Mouse (Mus musculus) heart, adult 9 months (tissue): ENCODE data around the gene Gm14322.
"Not testable (repeated sequence)": the region's sequence is repeated elsewhere in the genome, so short reads cannot be mapped to it uniquely, and the experiment has no call there.

Source experiments
- DNase-seq, 2 experiments: peaks; one replicate each; pipeline ENCODE4 v3.0.0; 2022; ENCODE audit warnings: low spot score in 2 of 2

Gene Gm14322

DNA sequence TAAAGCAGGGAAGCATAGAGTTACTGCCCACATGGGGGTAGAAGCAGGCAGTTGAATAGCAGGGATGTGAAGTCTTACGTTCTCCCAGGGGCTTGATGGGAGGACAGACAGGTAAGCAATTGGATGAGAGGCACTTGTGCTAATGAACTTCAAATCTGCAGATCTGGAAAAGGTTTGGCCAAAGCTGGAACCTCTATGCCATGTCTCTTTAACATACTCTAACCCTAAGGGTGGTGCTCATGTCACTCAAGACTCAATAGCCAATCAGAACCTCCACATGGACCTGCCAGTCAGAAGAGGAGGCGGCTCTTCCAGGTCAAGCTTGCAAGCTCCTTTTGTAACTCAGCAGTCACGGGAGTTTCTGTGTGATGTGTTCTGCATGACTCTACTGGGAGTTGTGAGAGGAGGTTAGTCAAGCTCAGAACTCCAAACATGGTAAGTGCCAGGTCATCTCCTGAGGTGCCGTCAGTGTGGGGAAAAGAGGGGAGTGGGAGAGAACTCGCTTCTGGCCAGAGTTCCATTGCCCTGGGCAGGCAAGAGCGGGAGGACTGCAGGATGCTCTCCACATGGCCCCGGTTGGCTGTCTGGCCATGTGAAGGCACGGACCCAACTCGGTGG, at the start of gene Gm14322:
Gm14322 (plus strand) TSS at position 348 of the 618 bp plus-strand sequence.
- DNase-seq: peak; percentile 70 to 78

DNA sequence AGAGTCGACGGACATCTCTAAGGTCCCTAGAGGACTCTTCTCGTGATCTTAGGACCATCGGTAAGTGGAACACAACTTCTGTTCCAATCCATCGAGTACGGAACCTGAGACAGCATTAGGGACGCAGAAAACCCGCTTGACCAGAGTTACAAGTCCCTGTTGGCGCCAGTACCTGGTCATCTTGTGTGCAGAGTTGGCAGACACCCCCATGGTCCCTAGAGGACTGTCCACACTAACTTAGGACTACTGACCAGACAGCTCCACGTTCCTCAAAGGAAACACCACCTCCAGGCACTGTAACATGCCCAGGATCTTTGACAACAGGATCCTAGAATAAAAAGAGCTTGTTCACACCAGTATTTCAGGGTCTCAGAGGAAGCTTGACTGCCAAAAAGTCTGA, 17.6 kb upstream of the Gm14322 start:
- not testable (repeated sequence) for DNase-seq

DNA sequence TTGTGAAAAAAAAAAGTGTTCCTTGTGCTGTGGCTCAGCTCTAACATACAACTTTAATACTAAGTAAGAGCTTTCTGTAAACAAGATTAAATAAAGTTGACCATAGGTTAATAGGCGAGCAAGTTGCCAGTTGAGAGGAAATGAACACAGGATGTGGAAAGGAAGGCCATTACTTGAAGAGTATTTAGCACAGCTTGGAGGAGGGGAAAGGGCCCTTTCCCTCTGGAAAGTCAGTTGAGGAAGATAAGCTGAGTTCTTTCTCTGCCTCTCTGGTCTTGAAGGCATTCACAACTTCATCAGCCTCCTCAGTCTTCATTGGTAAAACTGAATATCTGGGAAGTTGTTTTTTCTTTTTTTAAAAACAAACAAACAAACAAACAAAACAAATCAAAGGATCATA, 28.3 kb downstream of the Gm14322 start:
- DNase-seq: not testable (repeated sequence)

DNA sequence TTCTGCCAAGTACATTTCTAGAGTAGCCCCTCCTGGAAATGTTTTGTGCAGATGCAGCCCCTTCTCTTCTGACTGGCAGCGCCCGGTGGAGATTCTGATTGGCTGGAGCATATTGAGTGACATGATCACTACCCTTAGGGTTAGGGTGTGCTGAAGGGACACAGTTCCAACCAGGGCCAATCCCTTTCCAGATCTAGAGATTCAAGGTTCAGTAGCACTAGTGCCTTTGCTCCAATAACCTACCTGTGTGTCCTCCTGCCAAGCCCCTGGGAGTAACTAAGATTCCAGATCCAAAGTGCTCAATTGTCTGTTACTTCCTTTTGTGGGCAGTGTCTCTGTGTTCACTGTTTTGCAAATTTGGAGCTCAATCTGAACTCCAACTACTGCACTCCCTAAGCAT, 47.1 kb downstream of the Gm14322 start:
- not testable (repeated sequence) for DNase-seq
